7 mouse cellular contexts compared by ENCODE assay signal in the genomic region with DNA sequence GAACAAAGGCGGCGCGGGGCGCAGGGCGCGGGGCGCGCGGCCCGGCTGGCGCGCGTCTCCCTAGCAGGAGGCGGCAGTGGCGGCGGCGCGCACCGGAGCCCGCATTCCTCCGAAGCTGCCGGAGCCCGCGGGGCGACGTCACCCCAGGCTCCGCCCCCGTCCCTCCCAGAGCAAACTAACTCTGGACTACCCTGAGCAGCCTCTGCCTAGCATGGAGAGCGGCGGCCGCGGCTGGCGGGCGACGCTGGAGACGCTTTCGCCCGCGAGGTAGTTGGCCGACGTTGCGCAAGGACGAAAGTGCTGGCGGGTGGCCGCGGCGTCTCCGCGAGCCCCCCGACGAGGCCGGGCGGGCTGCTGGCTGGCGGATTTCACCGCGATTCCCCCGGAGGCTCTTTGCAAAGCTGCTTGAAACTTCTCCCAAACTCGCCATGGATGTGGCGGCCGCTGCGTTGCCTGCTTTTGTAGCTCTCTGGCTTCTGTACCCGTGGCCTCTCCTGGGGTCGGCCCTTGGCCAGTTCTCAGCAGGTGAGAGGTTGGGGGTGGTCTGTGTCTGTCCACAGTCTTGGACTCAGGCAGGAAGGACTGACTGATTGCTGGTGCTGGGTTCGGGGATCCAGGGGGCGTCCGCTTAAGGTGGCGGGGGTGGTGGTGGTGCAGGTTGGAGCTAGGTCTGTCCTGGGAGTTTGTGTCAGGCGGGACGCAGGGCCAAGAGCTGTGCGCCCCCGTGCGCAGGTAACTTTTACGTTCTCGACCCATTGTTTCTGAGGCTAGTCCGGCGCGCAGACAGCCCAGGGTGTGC. TPM values are rescaled to one million over a fixed set of nuclear protein-coding genes. Genes with fewer than 3 reads are reported as not detected.
A peak's percentile ranks its signal among the peaks of the same experiment; 100 is the strongest.
DNase-seq lines count a peak whose midpoint lies in the region; ATAC-seq and TF ChIP-seq lines count a peak whose summit lies in the region.

A gene (plus strand): TSS at position 168 of the 799 bp plus-strand sequence.

- peak; percentile 95 for DNase-seq in embryonic facial prominence, embryonic 11.5 days (ENCODE audit: low spot score)
- DNase-seq in heart, adult 18-20 months = peak; percentile 93 to 97
- peak; percentile 97 for DNase-seq in kidney, adult 2 months
- DNase-seq in limb, embryonic 10.5 days (ENCODE audit: low spot score) = peak; percentile 94
- DNase-seq in spleen, postnatal 4 days (ENCODE audit: low spot score in 2 of 2) = peak; percentile 43 to 67

- no peak for TF ChIP-seq CTCF in bone marrow, adult 2 months (IDR thresholded peaks at IDR 0.05; ENCODE audit: control insufficient read depth, insufficient read depth, low read length)
- TF ChIP-seq CTCF in kidney, adult 2 months (conservative IDR thresholded peaks at IDR 0.05; ENCODE audit: insufficient read depth, insufficient read length, low read depth, low read length) = no peak

- peak within 1 kb of the TSS; percentile 80 for H3K4me2 ChIP-seq in embryonic facial prominence, embryonic 11.5 days (ENCODE audit: low read depth, low read length)
- peak within 1 kb of the TSS; percentile 91 for H3K4me2 ChIP-seq in midbrain, embryonic 12.5 days (replicated peaks)

- WGBS in bone marrow, adult 2 months = under 1% methylated on average over 77 of the region's 77 CpGs
- WGBS in embryonic facial prominence, embryonic 11.5 days = under 1% methylated on average over 71 of the region's 77 CpGs
- under 1% methylated on average over 77 of the region's 77 CpGs for WGBS in kidney, adult 2 months
- under 1% methylated on average over 77 of the region's 77 CpGs for whole genome bisulfite sequencing in limb, embryonic 10.5 days
- WGBS in midbrain, embryonic 12.5 days = under 1% methylated on average over 56 of the region's 77 CpGs

- no peaks in the 10 kb centered on the region for H3K9me3 ChIP-seq in embryonic facial prominence, embryonic 11.5 days (replicated peaks; ENCODE audit: control insufficient read depth, low read length)
- no peaks in the 10 kb centered on the region for H3K9me3 ChIP-seq in limb, embryonic 10.5 days (replicated peaks)
- H3K9me3 ChIP-seq in midbrain, embryonic 12.5 days = no peaks in the 10 kb centered on the region

- no peaks in the 10 kb centered on the region for H3K27me3 ChIP-seq in embryonic facial prominence, embryonic 11.5 days (ENCODE audit: control insufficient read depth, insufficient read depth, low read length)
- H3K27me3 ChIP-seq in kidney, adult 2 months (replicated peaks; ENCODE audit: control insufficient read depth, insufficient read depth, low read length) = no peaks in the 10 kb centered on the region
- H3K27me3 ChIP-seq in limb, embryonic 10.5 days (ENCODE audit: low read depth, poor library complexity, severe bottlenecking) = no peaks in the 10 kb centered on the region
- H3K27me3 ChIP-seq in midbrain, embryonic 12.5 days = no peaks in the 10 kb centered on the region

- H3K4me1 ChIP-seq in bone marrow, adult 2 months (ENCODE audit: control insufficient read depth, insufficient read depth, low read length) = no peaks in the 10 kb centered on the region
- no peaks in the 10 kb centered on the region for H3K4me1 ChIP-seq in embryonic facial prominence, embryonic 11.5 days (ENCODE audit: control insufficient read depth, insufficient read depth, low read length)
- no peaks in the 10 kb centered on the region; the same call in none of the 2 replicates for H3K4me1 ChIP-seq in kidney, adult 2 months (ENCODE audit: control insufficient read depth, insufficient read depth, low read length)
- H3K4me1 ChIP-seq in limb, embryonic 10.5 days = peaks cover 25% of the 10 kb centered on the region
- H3K4me1 ChIP-seq in midbrain, embryonic 12.5 days = 0 out of 2 replicates have a peak, but pooled peaks cover 6% of the 10 kb centered on the region

- no peak for TF ChIP-seq POLR2A in bone marrow, adult 2 months (IDR thresholded peaks at IDR 0.05; ENCODE audit: borderline replicate concordance, control insufficient read depth, low read depth, low read length)
- peak; percentile 83 for TF ChIP-seq POLR2A in kidney, adult 2 months (IDR thresholded peaks at IDR 0.05; ENCODE audit: low read depth, low read length)

- H3K27ac ChIP-seq in bone marrow, adult 2 months (ENCODE audit: control insufficient read depth, insufficient read depth, low read depth, low read length, poor library complexity) = no peak within 1 kb of the TSS; the same call in 1 of the 2 replicates
- peak within 1 kb of the TSS; percentile 85 for H3K27ac ChIP-seq in embryonic facial prominence, embryonic 11.5 days (replicated peaks; ENCODE audit: low read depth, low read length)
- H3K27ac ChIP-seq in kidney, adult 2 months (ENCODE audit: insufficient read depth, low read depth, low read length) = peak within 1 kb of the TSS; percentile 94
- H3K27ac ChIP-seq in limb, embryonic 10.5 days = peak within 1 kb of the TSS; percentile 97
- peak within 1 kb of the TSS; percentile 87 for H3K27ac ChIP-seq in midbrain, embryonic 12.5 days (replicated peaks)

- peak within 1 kb of the TSS; percentile 11 for H3K4me3 ChIP-seq in bone marrow, adult 2 months (replicated peaks; ENCODE audit: control insufficient read depth, low read depth, low read length)
- peak within 1 kb of the TSS; percentile 75 for H3K4me3 ChIP-seq in embryonic facial prominence, embryonic 11.5 days (ENCODE audit: low read depth, low read length)
- peak within 1 kb of the TSS; percentile 86 for H3K4me3 ChIP-seq in kidney, adult 2 months (ENCODE audit: insufficient read depth, low read depth, low read length)
- H3K4me3 ChIP-seq in limb, embryonic 10.5 days = peak within 1 kb of the TSS; percentile 82
- H3K4me3 ChIP-seq in midbrain, embryonic 12.5 days = peak within 1 kb of the TSS; percentile 60

- peak; percentile 98 for ATAC-seq in embryonic facial prominence, embryonic 11.5 days (replicated peaks; ENCODE audit: insufficient number of reproducible peaks, low FRiP score, low TSS enrichment, low read depth)
- ATAC-seq in midbrain, embryonic 12.5 days (ENCODE audit: low FRiP score, low read depth) = peak; percentile 98

- peak within 1 kb of the TSS; percentile 93 for H3K9ac ChIP-seq in embryonic facial prominence, embryonic 11.5 days (replicated peaks; ENCODE audit: low read length)
- H3K9ac ChIP-seq in midbrain, embryonic 12.5 days (replicated peaks) = peak within 1 kb of the TSS; percentile 69

- no peaks in the 10 kb centered on the region for H3K36me3 ChIP-seq in embryonic facial prominence, embryonic 11.5 days (replicated peaks; ENCODE audit: control insufficient read depth, insufficient read depth, low read depth, low read length)
- H3K36me3 ChIP-seq in kidney, adult 2 months (ENCODE audit: control insufficient read depth, insufficient read depth, low read length) = no peaks in the 10 kb centered on the region
- no peaks in the 10 kb centered on the region for H3K36me3 ChIP-seq in limb, embryonic 10.5 days
- H3K36me3 ChIP-seq in midbrain, embryonic 12.5 days = no peaks in the 10 kb centered on the region

RNA-seq across cellular contexts. Expression of the gene that starts here (rescaled TPM):
- 1.2 and 3.7 TPM in 2 replicates for polyA plus RNA-seq in bone marrow, adult 2 months (2011; ENCODE audit: insufficient read depth, insufficient read length, low replicate concordance, missing spikeins)
- polyA plus RNA-seq in embryonic facial prominence, embryonic 11.5 days (2014; fragmentation: Nextera tagmentation; extraction: Ambion mirVana) = 22.3 and 27.6 TPM in 2 replicates
- total RNA-seq in heart, adult 18-20 months (2021) = 10 to 100 TPM; 17.3 to 21.1 TPM
- 46.4 and 50.2 TPM in 2 replicates for polyA plus RNA-seq in kidney, adult 2 months (2012; rRNA removed)
- polyA plus RNA-seq in limb, embryonic 10.5 days (2016; fragmentation: Nextera tagmentation; extraction: Ambion mirVana) = 46.2 and 55.9 TPM in 2 replicates
- polyA plus RNA-seq in midbrain, embryonic 12.5 days (2016; fragmentation: Nextera tagmentation; extraction: Ambion mirVana) = 21.4 and 22.3 TPM in 2 replicates

Comparison
In these comparisons a context has a peak if more than half of its experiments do, and no peak if none do; other contexts are left out.
1. H3K4me3 ChIP-seq: peak in every context shown above with its lines; median percentile 86 in kidney, adult 2 months; 82 in limb, embryonic 10.5 days; 75 in embryonic facial prominence, embryonic 11.5 days; 60 in midbrain, embryonic 12.5 days; 11 in bone marrow, adult 2 months.